Mouse (Mus musculus) regulatory T cell (primary cell): ENCODE measurements at regions not wholly inside any gene's neighbourhood (a gene's known extent, or its start where the extent isn't known, plus 50 kb on each side); places are given as distances from the start of the nearest gene placed in this dataset.

Experiments used
- in situ Hi-C: fragments of 300-600 bp; cut with MboI, MseI; formaldehyde crosslinking; loops from one replicate; pipeline ENCODE4 v1.15.1; 2025; ENCODE audit warnings: high pct_unique_total_duplicates

- in situ Hi-C loops = no loop called here
These were observed 449.0 kb downstream of the Tmem135 start for GRCm38 (mm10) chr7:88954978-88955377.

DNA sequence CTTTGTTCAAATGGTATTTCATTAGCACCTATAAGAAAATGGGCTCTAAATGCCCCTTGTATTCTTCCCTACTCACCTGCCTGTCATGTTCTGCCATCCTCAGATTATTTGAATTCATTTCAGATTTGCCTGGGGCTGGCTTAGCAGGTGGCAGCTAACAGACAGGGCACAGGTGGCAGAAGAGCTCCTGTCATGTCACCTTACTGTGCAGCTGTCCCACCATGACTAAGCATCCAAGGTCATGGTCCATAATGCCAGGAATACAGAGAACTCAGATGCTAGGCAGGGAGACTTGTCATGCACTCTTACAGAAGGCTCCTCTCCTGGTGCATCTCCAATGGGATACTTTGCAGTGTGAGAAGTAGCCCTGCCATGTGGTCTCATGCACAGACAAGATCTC, 458.7 kb downstream of the Tmem135 start:
- in situ Hi-C loops = no loop called here

GRCm38 (mm10) chr7:88944936-88945335, 459.1 kb downstream of the Tmem135 start:
- in situ Hi-C loops = no loop called here

DNA sequence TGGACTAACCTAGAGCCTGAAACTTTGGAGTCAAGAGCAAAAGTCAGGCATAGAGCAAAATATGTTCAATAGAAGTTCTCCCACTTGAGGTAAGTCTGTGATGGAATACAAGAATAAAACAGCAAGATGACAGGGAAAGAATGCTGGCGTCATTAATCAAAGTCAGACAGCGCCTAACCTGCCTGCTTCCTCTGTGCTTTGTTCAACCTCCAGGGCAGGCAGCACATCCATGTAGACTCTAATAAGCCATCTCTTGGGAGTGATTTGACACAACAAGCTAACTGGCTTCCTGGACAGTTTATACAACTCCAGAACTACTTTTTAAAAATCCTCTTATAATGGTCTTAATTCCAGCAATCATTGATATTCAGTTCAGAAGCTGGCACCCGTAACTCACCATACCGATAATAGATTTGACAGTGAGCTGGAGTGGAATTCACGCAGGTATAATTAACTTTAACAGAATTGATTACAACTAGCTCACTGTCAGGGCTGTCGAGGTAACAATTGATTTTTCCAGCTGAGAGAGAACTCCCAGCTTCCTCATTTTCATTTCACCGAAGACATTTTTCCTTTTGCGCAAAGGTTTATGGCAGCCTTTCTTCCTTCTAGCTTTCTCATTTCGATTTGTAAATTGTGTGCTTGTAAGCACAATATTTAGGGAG, 462.6 kb downstream of the Tmem135 start:
- in situ Hi-C loops = no loop called here

DNA sequence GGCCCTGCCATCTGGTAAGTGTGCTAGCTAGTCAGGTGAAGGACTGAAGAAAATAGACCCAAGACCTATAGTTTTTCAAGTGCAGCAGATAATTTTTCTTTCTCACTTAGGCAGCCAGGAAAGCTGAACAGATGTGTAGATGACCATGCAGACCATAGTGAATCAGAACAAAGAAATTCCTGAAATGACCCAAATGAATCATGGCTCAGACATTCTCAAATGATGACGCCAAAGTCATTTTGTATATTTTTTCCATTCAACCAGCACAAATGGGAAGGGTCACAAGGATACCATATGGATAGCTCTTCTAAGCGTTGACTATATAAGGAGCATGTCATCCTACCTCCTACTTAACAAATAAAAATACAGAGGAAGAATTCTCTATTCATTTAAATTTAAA, 463.8 kb downstream of the Tmem135 start:
- in situ Hi-C loops = no loop called here

- in situ Hi-C loops = no loop called here
These were observed 475.7 kb downstream of the Tmem135 start for GRCm38 (mm10) chr7:88928245-88928795.
